8 mouse cellular contexts compared by ENCODE assay signal in the genomic region with DNA sequence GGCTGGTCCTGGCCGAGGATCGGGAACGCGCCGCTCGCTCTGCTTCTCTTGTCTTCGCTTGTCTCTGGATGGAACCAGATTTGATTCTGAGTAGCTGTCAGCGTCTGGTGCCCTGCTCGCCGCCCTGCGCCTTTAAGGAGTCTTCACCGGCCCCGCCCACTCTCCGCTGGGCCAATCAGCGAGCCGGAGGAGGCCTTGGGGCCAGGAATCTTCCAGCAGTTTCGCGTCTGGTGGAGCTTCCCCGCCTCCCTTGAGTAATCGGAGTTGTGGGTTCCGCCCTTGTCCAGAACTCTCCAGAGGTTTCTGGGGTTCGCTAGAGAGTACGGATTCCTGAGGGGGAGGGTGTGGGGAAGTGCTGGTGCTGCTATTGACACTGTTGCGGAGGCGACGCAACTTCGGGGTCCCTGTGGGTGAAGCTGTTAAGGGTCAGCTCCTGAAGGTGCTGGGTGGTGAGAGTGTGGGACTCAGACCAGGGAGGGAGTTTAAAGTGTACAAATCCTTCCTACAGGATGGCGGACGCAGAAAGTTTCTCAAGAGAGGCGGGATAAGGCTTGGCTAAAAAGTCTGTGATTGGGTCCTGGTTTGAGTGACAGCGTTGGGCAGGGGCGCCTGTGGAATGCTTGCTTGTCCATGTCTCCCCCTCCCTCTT. TPM values are rescaled to one million over a fixed set of nuclear protein-coding genes. Genes with fewer than 3 reads are reported as not detected.
DNase-seq lines count a peak whose midpoint lies in the region; ATAC-seq and TF ChIP-seq lines count a peak whose summit lies in the region.
"Not testable (repeated sequence)": the region's sequence is repeated elsewhere in the genome, so short reads cannot be mapped to it uniquely, and the experiment has no call there.

A gene (minus strand): TSS at position 109 of the 649 bp plus-strand sequence.

- H3K79me2 ChIP-seq in C2C12 (ENCODE audit: control insufficient read depth, insufficient read depth); myocyte (ENCODE audit: control insufficient read depth, insufficient read depth): not testable (repeated sequence)

- H3K79me3 ChIP-seq in C2C12 (ENCODE audit: low read depth), result not testable (repeated sequence)

- H3K9me3 ChIP-seq in forebrain, embryonic 12.5 days; heart, embryonic 15.5 days (replicated peaks); liver, embryonic 11.5 days (ENCODE audit: control insufficient read depth, low read length): not testable (repeated sequence)

- ATAC-seq in forebrain, embryonic 12.5 days (ENCODE audit: low FRiP score), result peak; percentile 93
- ATAC-seq in heart, embryonic 15.5 days (replicated peaks; ENCODE audit: insufficient number of reproducible peaks, insufficient read depth, low FRiP score, low read depth), result peak; percentile 90
- peak; percentile 91 for ATAC-seq in liver, embryonic 11.5 days (replicated peaks; ENCODE audit: low FRiP score)

- peaks cover 11% of the 10 kb centered on the region for H3K4me1 ChIP-seq in forebrain, embryonic 12.5 days
- H3K4me1 ChIP-seq in heart, embryonic 15.5 days (replicated peaks), result not testable (repeated sequence)
- H3K4me1 ChIP-seq in liver, embryonic 11.5 days (replicated peaks; ENCODE audit: control insufficient read depth, insufficient read depth, low read length), result peaks cover 11% of the 10 kb centered on the region

- TF ChIP-seq POLR2A in myocyte (IDR thresholded peaks at IDR 0.05; ENCODE audit: insufficient read length, low read depth), result peak; percentile 72

- WGBS in forebrain, embryonic 12.5 days, result under 1% methylated on average over 32 of the region's 32 CpGs
- under 1% methylated on average over 30 of the region's 32 CpGs for WGBS in heart, embryonic 15.5 days
- under 1% methylated on average over 25 of the region's 32 CpGs for WGBS in liver, embryonic 11.5 days

- H3K27me3 ChIP-seq in C2C12 (ENCODE audit: control insufficient read depth, insufficient read depth, insufficient read length); heart, embryonic 15.5 days; myocyte (ENCODE audit: control insufficient read depth, insufficient read depth, insufficient read length): not testable (repeated sequence)
- peaks cover 47% of the 10 kb centered on the region for H3K27me3 ChIP-seq in forebrain, embryonic 12.5 days
- peaks cover 10% of the 10 kb centered on the region for H3K27me3 ChIP-seq in liver, embryonic 11.5 days (replicated peaks; ENCODE audit: control insufficient read depth, insufficient read depth, low read length)

- peak within 1 kb of the TSS; percentile 80 for H3K4me2 ChIP-seq in forebrain, embryonic 12.5 days
- H3K4me2 ChIP-seq in heart, embryonic 15.5 days, result peak within 1 kb of the TSS; percentile 79
- peak within 1 kb of the TSS; percentile 93 for H3K4me2 ChIP-seq in liver, embryonic 11.5 days
- peak within 1 kb of the TSS; percentile 91 for H3K4me2 ChIP-seq in myocyte (ENCODE audit: low read depth)

- not testable (repeated sequence) for TF ChIP-seq CTCF in C2C12 (IDR thresholded peaks at IDR 0.05; ENCODE audit: control insufficient read depth, insufficient read depth, insufficient read length)

- H3K4me3 ChIP-seq in C2C12 (ENCODE audit: insufficient read depth, poor library complexity, severe bottlenecking) (peak within 1 kb of the TSS; percentile 34), myocyte (peak within 1 kb of the TSS; percentile 40)
- H3K4me3 ChIP-seq in forebrain, embryonic 12.5 days (replicated peaks), result peak within 1 kb of the TSS; percentile 49
- peak within 1 kb of the TSS; percentile 67 for H3K4me3 ChIP-seq in heart, embryonic 15.5 days
- H3K4me3 ChIP-seq in liver, embryonic 11.5 days (ENCODE audit: low read depth, low read length), result peak within 1 kb of the TSS; percentile 52

- DNase-seq in c-Kit-positive CD71-positive TER-119-positive erythroid progenitor cells, embryonic 14.5 days (ENCODE audit: low spot score), result peak; percentile 53
- peak; percentile 92 for DNase-seq in kidney, postnatal 14 days
- DNase-seq in liver, embryonic 11.5 days (ENCODE audit: low spot score), result peak; percentile 79
- DNase-seq in spleen, postnatal 4 days (ENCODE audit: low spot score in 2 of 2), result peak; percentile 74 to 78

- H3K27ac ChIP-seq in forebrain, embryonic 12.5 days, result peak within 1 kb of the TSS; percentile 86
- H3K27ac ChIP-seq in heart, embryonic 15.5 days, result peak within 1 kb of the TSS; percentile 98
- H3K27ac ChIP-seq in liver, embryonic 11.5 days (ENCODE audit: low read depth, low read length), result peak within 1 kb of the TSS; percentile 8

- H3ac ChIP-seq in C2C12 (ENCODE audit: control insufficient read depth, insufficient read length, low read depth) (peak within 1 kb of the TSS; percentile 92), myocyte (ENCODE audit: control insufficient read depth, insufficient read length) (peak within 1 kb of the TSS; percentile 30)

- H3K36me3 ChIP-seq in C2C12 (ENCODE audit: control insufficient read depth, insufficient read depth); forebrain, embryonic 12.5 days (replicated peaks); heart, embryonic 15.5 days; liver, embryonic 11.5 days (ENCODE audit: control insufficient read depth, insufficient read depth, low read length); myocyte (ENCODE audit: control insufficient read depth, insufficient read depth): not testable (repeated sequence)

- H3K9ac ChIP-seq in forebrain, embryonic 12.5 days, result peak within 1 kb of the TSS; percentile 58
- peak within 1 kb of the TSS; percentile 76 for H3K9ac ChIP-seq in heart, embryonic 15.5 days
- H3K9ac ChIP-seq in liver, embryonic 11.5 days (ENCODE audit: low read depth, low read length), result peak within 1 kb of the TSS; percentile 62

TF ChIP-seq in myocyte, 11 proteins besides CTCF, POLR2A, EP300 and RAD21:
- peak; percentile 85 for TF ChIP-seq POLR2AphosphoS2 (IDR thresholded peaks at IDR 0.05; ENCODE audit: insufficient read length, low read depth)

RNA-seq across cellular contexts. Expression of the gene that starts here (rescaled TPM):
- polyA plus RNA-seq in C2C12 (2012; fragmentation: generic; extraction: Trizol) (22.6 TPM), myocyte (2012; fragmentation: generic; extraction: Trizol) (7.3 TPM)
- polyA plus RNA-seq in forebrain, embryonic 12.5 days (2016; fragmentation: Nextera tagmentation; extraction: Ambion mirVana), result 0.11 and 0.21 TPM in 2 replicates
- polyA plus RNA-seq in heart, embryonic 15.5 days (2015; fragmentation: Nextera tagmentation; extraction: Ambion mirVana), result 0.16 and 0.30 TPM in 2 replicates
- polyA plus RNA-seq in liver, embryonic 11.5 days (2014; fragmentation: Nextera tagmentation; extraction: Ambion mirVana), result 0.14 and 0.41 TPM in 2 replicates

Comparison
In these comparisons a context has a peak if more than half of its experiments do, and no peak if none do; other contexts are left out.
1. Peak in every context shown above with its lines: DNase-seq, ATAC-seq, H3K4me3 ChIP-seq and H3K27ac ChIP-seq.
2. Peak in ATAC-seq, H3K4me3 ChIP-seq, H3K27ac ChIP-seq, H3K9ac ChIP-seq and H3K4me2 ChIP-seq in forebrain, embryonic 12.5 days; RNA of the gene not detected or under 1 TPM.
3. Peak in ATAC-seq, H3K4me3 ChIP-seq, H3K27ac ChIP-seq, H3K9ac ChIP-seq and H3K4me2 ChIP-seq in heart, embryonic 15.5 days; RNA of the gene not detected or under 1 TPM.
4. Peak in DNase-seq, ATAC-seq, H3K4me3 ChIP-seq, H3K27ac ChIP-seq, H3K9ac ChIP-seq and H3K4me2 ChIP-seq in liver, embryonic 11.5 days; RNA of the gene not detected or under 1 TPM.
5. H3K27ac ChIP-seq: peak in every context shown above with its lines; median percentile 98 in heart, embryonic 15.5 days; 86 in forebrain, embryonic 12.5 days; 8 in liver, embryonic 11.5 days.